Mouse (Mus musculus): Measurements from ENCODE around the gene Piga. TPM values are rescaled to one million over a fixed set of nuclear protein-coding genes. Genes with fewer than 3 reads are reported as not detected.

Piga gene
- total and polyA plus RNA-seq, 3 experiments = 1.0 to 28.4 (median 27.4) TPM

DNA sequence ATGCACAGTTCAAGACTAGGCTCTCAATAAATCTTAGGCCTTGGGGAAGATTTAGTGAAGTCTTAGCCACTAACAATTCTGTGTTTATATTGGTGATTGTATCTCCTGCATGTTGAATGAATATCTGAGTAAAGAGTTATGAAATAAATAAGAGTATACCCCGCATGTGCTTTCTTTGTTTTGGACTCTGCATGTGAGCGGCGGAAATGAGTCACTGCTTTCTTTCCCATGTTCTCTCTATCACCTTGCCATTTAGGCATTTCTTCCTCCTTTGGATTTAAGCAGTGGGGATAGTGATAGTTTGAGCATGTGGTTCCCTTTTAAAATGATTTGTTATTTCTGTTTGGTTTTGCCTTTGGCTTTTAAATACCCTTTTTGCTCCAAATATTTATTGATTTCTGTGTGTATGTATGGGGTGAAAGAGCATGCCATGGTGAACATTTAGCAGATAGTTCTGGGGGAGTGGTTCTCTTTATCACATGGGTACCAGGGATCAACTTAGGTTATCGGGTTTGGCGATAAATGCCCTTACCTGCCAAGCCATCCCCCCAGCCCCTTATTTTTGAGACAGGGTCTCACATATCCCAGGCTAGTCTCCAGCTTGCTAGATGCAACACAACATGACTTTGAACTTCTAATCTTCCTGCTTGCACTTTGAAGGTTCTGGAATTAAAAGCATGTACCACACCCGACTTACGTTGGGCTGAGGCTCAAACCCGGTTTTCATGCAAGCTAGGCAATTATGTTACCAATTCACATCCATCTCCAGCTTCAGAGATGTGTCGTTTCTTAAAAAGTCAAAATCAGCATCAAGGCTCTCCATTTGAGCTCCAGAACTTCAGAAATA is 27.5 kb downstream of the Piga start:
- ATAC-seq (ENCODE audit: extremely low read depth, insufficient number of reproducible peaks, low FRiP score, poor library complexity, severe bottlenecking) (no peak), DNase-seq (ENCODE audit: low spot score) (no peak)
- Histone ChIP-seq H3K36me3 (replicated peaks) (no peaks in the 10 kb centered on the region), H3K4me3 (ENCODE audit: low read depth, low read length) (no peak overlapping the region; the same call in 1 of the 2 replicates), H3K27me3 (ENCODE audit: insufficient read depth, low read length) (no peaks in the 10 kb centered on the region), H3K4me1 (ENCODE audit: insufficient read depth, low read depth, low read length) (peaks cover 20% of the 10 kb centered on the region), H3K9me3 (replicated peaks) (no peaks in the 10 kb centered on the region)
- TF ChIP-seq CTCF (IDR thresholded peaks at IDR 0.05; ENCODE audit: low read depth, low read length) (no peak), GATA2 (IDR thresholded peaks at IDR 0.05; ENCODE audit: borderline replicate concordance, low read depth, low read length) (no peak), TAL1 (conservative IDR thresholded peaks at IDR 0.05; ENCODE audit: low read depth, low read length) (no peak), GATA1 (IDR thresholded peaks at IDR 0.05; ENCODE audit: borderline replicate concordance, low read length) (no peak), POLR2AphosphoS5 (IDR thresholded peaks at IDR 0.05; ENCODE audit: insufficient replicate concordance, low read depth, low read length) (no peak)

DNA sequence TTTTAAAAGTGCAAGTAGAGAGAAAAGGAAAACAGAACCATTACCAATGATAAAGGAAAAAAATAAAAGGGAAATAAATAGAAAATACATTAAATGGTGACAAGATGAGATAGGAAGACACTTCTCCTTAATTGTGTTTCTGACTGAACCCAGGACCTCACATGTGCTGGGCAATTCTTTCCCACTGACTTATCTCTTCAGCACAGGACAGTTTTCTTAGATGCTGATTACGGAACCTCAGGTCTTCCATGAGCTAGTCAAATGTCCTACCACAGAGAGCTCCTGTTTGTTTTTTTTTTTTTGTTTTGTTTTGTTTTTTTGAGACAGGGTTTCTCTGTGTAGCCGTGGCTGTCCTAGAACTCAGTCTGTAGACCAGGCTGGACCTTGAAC is 28.1 kb downstream of the Piga start:
- TF ChIP-seq CTCF (IDR thresholded peaks at IDR 0.05; ENCODE audit: low read depth, low read length) (no peak), TAL1 (conservative IDR thresholded peaks at IDR 0.05; ENCODE audit: low read depth, low read length) (peak; percentile 53)
- Histone ChIP-seq H3K9me3 (replicated peaks) (no peaks in the 10 kb centered on the region), H3K4me1 (ENCODE audit: insufficient read depth, low read depth, low read length) (peaks cover 20% of the 10 kb centered on the region), H3K4me3 (ENCODE audit: low read depth, low read length) (no peak overlapping the region; the same call in 1 of the 2 replicates), H3K36me3 (replicated peaks) (no peaks in the 10 kb centered on the region), H3K27me3 (ENCODE audit: insufficient read depth, low read length) (0 out of 2 replicates have a peak, but pooled peaks cover 2% of the 10 kb centered on the region)
- ATAC-seq (ENCODE audit: extremely low read depth, insufficient number of reproducible peaks, low FRiP score, poor library complexity, severe bottlenecking) = peak; percentile 84
- DNase-seq (ENCODE audit: low spot score) = no peak

DNA sequence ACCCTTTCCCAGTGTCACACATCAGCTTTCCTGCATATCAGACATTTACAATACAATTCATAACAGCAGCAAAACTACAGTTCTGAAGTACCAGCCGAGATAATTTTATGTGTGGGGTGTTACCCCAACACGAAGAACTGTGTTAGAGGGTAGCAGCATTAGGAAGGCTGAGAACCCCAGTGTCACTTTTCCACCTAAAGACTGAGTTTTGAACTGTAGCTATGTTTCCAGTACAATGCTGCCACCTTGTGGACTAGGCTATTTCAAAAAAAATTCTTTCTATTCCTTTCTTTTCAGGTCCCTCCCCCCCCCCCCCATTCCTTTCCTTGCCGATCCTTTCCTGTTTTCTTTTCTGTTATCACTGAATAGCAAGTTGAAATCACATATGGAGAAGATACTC is 29.6 kb downstream of the Piga start:
- Histone ChIP-seq H3K4me1 (ENCODE audit: insufficient read depth, low read depth, low read length) (peaks cover 20% of the 10 kb centered on the region), H3K9me3 (replicated peaks) (no peaks in the 10 kb centered on the region), H3K27me3 (ENCODE audit: insufficient read depth, low read length) (peaks cover 5% of the 10 kb centered on the region; the same call in 1 of the 2 replicates), H3K36me3 (replicated peaks) (no peaks in the 10 kb centered on the region), H3K4me3 (ENCODE audit: low read depth, low read length) (no peak overlapping the region)
- TF ChIP-seq GATA2 (IDR thresholded peaks at IDR 0.05; ENCODE audit: borderline replicate concordance, low read depth, low read length) (no peak), TAL1 (conservative IDR thresholded peaks at IDR 0.05; ENCODE audit: low read depth, low read length) (no peak), CTCF (IDR thresholded peaks at IDR 0.05; ENCODE audit: low read depth, low read length) (no peak), GATA1 (IDR thresholded peaks at IDR 0.05; ENCODE audit: borderline replicate concordance, low read length) (no peak), POLR2AphosphoS5 (IDR thresholded peaks at IDR 0.05; ENCODE audit: insufficient replicate concordance, low read depth, low read length) (no peak)
- DNase-seq (ENCODE audit: low spot score) (no peak), ATAC-seq (ENCODE audit: extremely low read depth, insufficient number of reproducible peaks, low FRiP score, poor library complexity, severe bottlenecking) (no peak)

DNA sequence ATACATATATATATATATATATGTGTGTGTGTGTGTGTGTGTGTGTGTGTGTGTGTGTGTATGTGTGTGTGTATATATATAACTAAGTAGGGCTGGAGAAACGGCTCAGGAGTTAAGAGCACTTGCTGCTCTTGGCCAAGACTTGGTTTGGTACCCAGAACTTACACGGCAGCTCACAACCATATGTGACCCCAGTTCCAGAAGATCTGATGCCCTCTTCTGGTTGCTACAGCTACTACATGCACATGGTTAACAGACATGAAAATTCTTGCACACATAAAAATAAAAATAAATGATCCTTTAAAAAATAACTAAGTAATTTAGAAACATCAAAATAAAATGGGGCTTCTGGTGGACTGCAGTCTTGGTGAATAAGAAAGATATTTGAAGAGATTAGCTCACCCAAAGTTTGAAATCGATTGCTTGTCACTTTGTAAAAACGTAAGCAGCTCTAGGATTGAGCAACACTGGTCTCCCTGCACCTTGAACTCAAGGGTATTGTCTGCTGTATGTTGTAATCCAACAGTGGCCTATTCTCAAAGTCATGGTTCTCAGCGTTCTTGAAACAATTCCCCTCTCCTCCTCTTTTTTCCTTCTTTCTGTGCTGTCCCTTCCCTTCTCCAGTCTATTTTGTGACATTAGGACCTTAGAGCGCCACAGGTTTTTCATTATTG is 39.8 kb downstream of the Piga start:
- TF ChIP-seq TAL1 (conservative IDR thresholded peaks at IDR 0.05; ENCODE audit: low read depth, low read length) (no peak), GATA1 (IDR thresholded peaks at IDR 0.05; ENCODE audit: borderline replicate concordance, low read length) (no peak), GATA2 (IDR thresholded peaks at IDR 0.05; ENCODE audit: borderline replicate concordance, low read depth, low read length) (no peak), CTCF (IDR thresholded peaks at IDR 0.05; ENCODE audit: low read depth, low read length) (no peak), POLR2AphosphoS5 (IDR thresholded peaks at IDR 0.05; ENCODE audit: insufficient replicate concordance, low read depth, low read length) (no peak)
- ATAC-seq (ENCODE audit: extremely low read depth, insufficient number of reproducible peaks, low FRiP score, poor library complexity, severe bottlenecking) (no peak), DNase-seq (ENCODE audit: low spot score) (no peak)
- no peak overlapping the region for H3K4me3 ChIP-seq (ENCODE audit: low read depth, low read length)
- no peaks in the 10 kb centered on the region for H3K9me3 ChIP-seq (replicated peaks)
- H3K4me1 ChIP-seq (ENCODE audit: insufficient read depth, low read depth, low read length) = no peaks in the 10 kb centered on the region
- peaks cover 3% of the 10 kb centered on the region; the same call in 1 of the 2 replicates for H3K27me3 ChIP-seq (ENCODE audit: insufficient read depth, low read length)
- H3K36me3 ChIP-seq (replicated peaks) = no peaks in the 10 kb centered on the region

Other genes with a start within 250 kb of the Piga start
- gene Bmx, start 161.6 kb upstream of the Piga start, total RNA-seq (2014; fragmentation: Nextera tagmentation) = not detected in 2 replicates
- gene Bmx, start 161.6 kb upstream of the Piga start, total RNA-seq (2017) = 0.05 TPM in 1 of 2 replicates, not detected in the other
- not detected in 2 replicates for gene Bmx, start 161.6 kb upstream of the Piga start, polyA plus RNA-seq (2012)
- gene Pir, start 150.4 kb upstream of the Piga start, total RNA-seq (2014; fragmentation: Nextera tagmentation) = not detected in 2 replicates
- 0.22 TPM in 1 of 2 replicates, not detected in the other for gene Pir, start 150.4 kb upstream of the Piga start, total RNA-seq (2017)
- not detected in 2 replicates for gene Pir, start 150.4 kb upstream of the Piga start, polyA plus RNA-seq (2012)
- gene Vegfd, start 46.4 kb upstream of the Piga start, total RNA-seq (2014; fragmentation: Nextera tagmentation) = 16.6 TPM in 1 of 2 replicates, not detected in the other
- gene Vegfd, start 46.4 kb upstream of the Piga start, total RNA-seq (2017) = 0.06 TPM in 1 of 2 replicates, not detected in the other
- gene Vegfd, start 46.4 kb upstream of the Piga start, polyA plus RNA-seq (2012) = not detected in 2 replicates
- not detected in 2 replicates for gene Asb11, start 17.2 kb downstream of the Piga start, total RNA-seq (2014; fragmentation: Nextera tagmentation)
- gene Asb11, start 17.2 kb downstream of the Piga start, total RNA-seq (2017) = 0.12 and 0.38 TPM in 2 replicates
- gene Asb11, start 17.2 kb downstream of the Piga start, polyA plus RNA-seq (2012) = not detected in 2 replicates
- not detected in 2 replicates for gene Asb9, start 86.5 kb downstream of the Piga start, total RNA-seq (2014; fragmentation: Nextera tagmentation)
- gene Asb9, start 86.5 kb downstream of the Piga start, total RNA-seq (2017) = not detected in 2 replicates
- not detected in 2 replicates for gene Asb9, start 86.5 kb downstream of the Piga start, polyA plus RNA-seq (2012)